Mouse (Mus musculus) hindbrain, embryonic 16.5 days (tissue): ENCODE measurements at regions not wholly inside any gene's neighbourhood (a gene's known extent, or its start where the extent isn't known, plus 50 kb on each side); places are given as distances from the start of the nearest gene placed in this dataset.

Source experiments
- ATAC-seq: fragments of 200-750 bp; cut with Nextera tagmentation; 2 replicates; pipeline ENCODE4 v1.8.0; 2017; ENCODE audit warnings: moderate TSS enrichment, moderate library complexity
- H3K27ac ChIP-seq: fragments of 300-500 bp; sonication (generic); 2 replicates; pipeline ENCODE4 v1.5.1; 2014; ENCODE audit warnings: low read depth, mild to moderate bottlenecking, control low read depth, low read length, moderate library complexity
- H3K27me3 ChIP-seq: fragments of 300-500 bp; sonication (generic); replicated peaks from 2 replicates; pipeline ENCODE4 v1.6.1; 2014; ENCODE audit warnings: low read length; ENCODE audit not compliant: control insufficient read depth, insufficient read depth
- H3K36me3 ChIP-seq: fragments of 300-500 bp; sonication (generic); 2 replicates; pipeline ENCODE4 v1.6.1; 2014; ENCODE audit warnings: mild to moderate bottlenecking, low read length, moderate library complexity, mixed read lengths; ENCODE audit not compliant: control insufficient read depth, insufficient read depth
- H3K4me1 ChIP-seq: fragments of 300-500 bp; sonication (generic); 2 replicates; pipeline ENCODE4 v1.6.1; 2014; ENCODE audit warnings: low read depth, low read length; ENCODE audit not compliant: control insufficient read depth, insufficient read depth
- H3K4me2 ChIP-seq: fragments of 300-500 bp; sonication (generic); 2 replicates; pipeline ENCODE4 v1.6.1; 2014; ENCODE audit warnings: mild to moderate bottlenecking, low read length, control low read depth, moderate library complexity
- H3K4me3 ChIP-seq: fragments of 300-500 bp; sonication (generic); 2 replicates; pipeline ENCODE4 v1.5.1; 2014; ENCODE audit warnings: mild to moderate bottlenecking, low read length, control low read depth, moderate library complexity
- H3K9ac ChIP-seq: fragments of 300-500 bp; sonication (generic); 2 replicates; pipeline ENCODE4 v1.6.1; 2014; ENCODE audit warnings: low read depth, mild to moderate bottlenecking, control low read depth, low read length, moderate library complexity
- H3K9me3 ChIP-seq: fragments of 300-500 bp; sonication (generic); 2 replicates; pipeline ENCODE4 v1.6.1; 2014; ENCODE audit warnings: mild to moderate bottlenecking, low read length, moderate library complexity; ENCODE audit not compliant: control insufficient read depth
- whole genome bisulfite sequencing: fragments of 180-500 bp; shearing (Covaris S2); extraction: QIAGEN DNeasy Blood & Tissue Kit; methylation state at CpG from one replicate; pipeline ENCODE4 v1.1.7; 2014; 5-methylcytosine and 5-hydroxymethylcytosine counted together

- no peak for ATAC-seq
- Histone ChIP-seq H3K9ac (no peak overlapping the region), H3K36me3 (no peaks in the 10 kb centered on the region), H3K4me1 (no peaks in the 10 kb centered on the region), H3K27me3 (no peaks in the 10 kb centered on the region), H3K4me3 (no peak overlapping the region), H3K4me2 (no peak overlapping the region), H3K27ac (no peak overlapping the region), H3K9me3 (no peaks in the 10 kb centered on the region)
- 48% methylated on average over 4 of the region's 4 CpGs for WGBS
Observed at GRCm38 (mm10) chr7:129441085-129441617, 150.5 kb upstream of the Wdr11 start.

GRCm38 (mm10) chr7:129469496-129469895 is 122.2 kb upstream of the Wdr11 start:
- no peaks in the 10 kb centered on the region for H3K4me1 ChIP-seq
- H3K4me2 ChIP-seq = no peak overlapping the region
- no peaks in the 10 kb centered on the region for H3K9me3 ChIP-seq
- H3K36me3 ChIP-seq = no peaks in the 10 kb centered on the region
- H3K27ac ChIP-seq = no peak overlapping the region
- H3K27me3 ChIP-seq = no peaks in the 10 kb centered on the region
- ATAC-seq = no peak
- no peak overlapping the region for H3K4me3 ChIP-seq
- 12% methylated on average over 3 of the region's 3 CpGs for WGBS
- no peak overlapping the region for H3K9ac ChIP-seq

- Histone ChIP-seq H3K9ac (no peak overlapping the region), H3K36me3 (no peaks in the 10 kb centered on the region), H3K27me3 (no peaks in the 10 kb centered on the region), H3K9me3 (no peaks in the 10 kb centered on the region), H3K4me1 (no peaks in the 10 kb centered on the region), H3K27ac (no peak overlapping the region), H3K4me2 (no peak overlapping the region), H3K4me3 (no peak overlapping the region)
- no peak for ATAC-seq
- WGBS = 92% methylated on average over 5 of the region's 5 CpGs
Observed at GRCm38 (mm10) chr7:129483736-129484135, 107.9 kb upstream of the Wdr11 start.

DNA sequence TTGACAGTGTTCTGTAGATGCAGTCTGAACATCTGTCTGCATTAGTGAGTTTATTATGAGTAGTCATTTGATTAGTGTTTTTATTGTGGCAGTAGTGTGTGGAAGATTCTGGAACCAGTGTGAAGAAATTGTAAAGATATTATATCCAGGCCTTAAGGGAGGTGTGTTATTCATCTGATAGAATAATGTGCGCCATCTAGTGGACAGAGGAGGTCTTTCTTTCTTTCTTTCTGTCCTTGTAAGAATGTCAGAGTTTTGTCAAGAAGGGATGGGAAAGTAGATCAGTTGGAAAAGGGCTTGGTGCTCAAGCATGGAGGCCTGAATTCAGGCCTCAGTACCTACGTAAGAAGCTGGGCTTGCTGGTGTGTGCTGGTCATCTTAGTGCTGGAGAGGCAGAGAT is 84.8 kb upstream of the Wdr11 start:
- 24% methylated on average over 2 of the region's 2 CpGs for WGBS
- Histone ChIP-seq H3K9me3 (no peaks in the 10 kb centered on the region), H3K4me3 (no peak overlapping the region), H3K36me3 (no peaks in the 10 kb centered on the region), H3K9ac (no peak overlapping the region), H3K27ac (no peak overlapping the region), H3K4me2 (no peak overlapping the region), H3K27me3 (no peaks in the 10 kb centered on the region), H3K4me1 (no peaks in the 10 kb centered on the region)
- 0 out of 2 replicates have a peak, but pooled peaks have one; percentile 34 for ATAC-seq

DNA sequence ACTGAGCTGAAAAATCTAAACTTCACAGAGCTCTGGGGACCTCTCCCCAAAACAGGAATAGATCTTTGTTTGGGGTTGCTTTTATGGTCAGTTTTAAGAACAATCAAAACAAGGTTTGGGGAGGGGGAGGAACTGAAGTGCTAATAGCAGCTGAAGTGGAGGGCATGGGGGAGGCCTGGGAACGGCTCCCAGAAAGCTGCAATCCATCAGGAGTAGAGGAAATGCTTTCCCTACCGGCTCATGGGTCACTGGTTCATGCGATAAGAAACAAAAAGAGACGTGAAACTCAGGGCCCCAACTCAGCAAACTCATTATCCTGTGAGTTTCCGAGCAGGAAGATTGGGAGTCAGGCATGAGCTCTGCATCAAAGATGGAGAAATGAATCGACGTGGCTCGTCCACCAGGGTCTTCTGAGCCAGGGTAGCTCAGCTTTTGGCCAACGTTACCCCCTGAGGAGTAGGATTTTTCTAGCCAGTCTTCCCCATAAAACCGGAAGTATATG is 82.0 kb upstream of the Wdr11 start:
- Histone ChIP-seq H3K9me3 (no peaks in the 10 kb centered on the region), H3K4me3 (no peak overlapping the region), H3K27ac (no peak overlapping the region), H3K27me3 (no peaks in the 10 kb centered on the region), H3K9ac (no peak overlapping the region), H3K36me3 (no peaks in the 10 kb centered on the region), H3K4me2 (no peak overlapping the region), H3K4me1 (no peaks in the 10 kb centered on the region)
- ATAC-seq = no peak
- 50% methylated on average over 10 of the region's 10 CpGs for whole genome bisulfite sequencing

- no peaks in the 10 kb centered on the region for H3K36me3 ChIP-seq
Observed at GRCm38 (mm10) chr7:129514619-129515018, 77.0 kb upstream of the Wdr11 start.

DNA sequence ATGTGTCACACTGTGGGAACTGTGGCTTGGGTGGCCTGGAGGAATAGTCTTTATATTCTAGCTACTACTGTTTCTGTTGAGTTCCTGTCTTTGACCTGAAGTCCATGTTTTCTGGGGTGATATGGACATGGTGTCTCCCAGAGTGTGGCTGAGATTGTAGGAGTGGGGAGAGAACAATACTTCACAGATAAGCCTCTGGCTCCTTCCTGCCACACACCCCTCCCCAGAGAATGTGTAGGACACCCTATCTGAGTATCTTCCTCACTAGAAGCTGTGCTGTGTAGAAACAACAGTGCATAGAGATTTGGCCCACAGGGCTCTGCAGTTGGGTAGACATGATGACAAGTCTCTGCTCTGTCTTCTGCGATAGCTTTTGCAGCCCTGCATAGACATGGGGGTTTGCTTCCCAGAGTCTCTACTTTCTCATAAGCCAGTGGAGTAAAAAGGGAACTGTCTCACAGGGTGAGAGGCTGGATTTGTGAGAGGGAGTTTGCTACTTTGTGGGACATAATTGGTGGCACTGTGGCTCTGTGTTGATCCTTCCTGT is 67.2 kb upstream of the Wdr11 start:
- H3K9ac ChIP-seq = no peak overlapping the region
- no peak for ATAC-seq
- no peak overlapping the region for H3K4me2 ChIP-seq
- no peaks in the 10 kb centered on the region for H3K36me3 ChIP-seq
- no peaks in the 10 kb centered on the region for H3K9me3 ChIP-seq
- 95% methylated on average over 1 of the region's 1 CpGs for WGBS
- no peak overlapping the region for H3K4me3 ChIP-seq
- no peak overlapping the region for H3K27ac ChIP-seq
- no peaks in the 10 kb centered on the region for H3K4me1 ChIP-seq
- H3K27me3 ChIP-seq = no peaks in the 10 kb centered on the region

More at GRCm38 (mm10) chr7:129514619-129515018, 77.0 kb upstream of the Wdr11 start:
- Histone ChIP-seq H3K9me3 (no peaks in the 10 kb centered on the region), H3K27me3 (no peaks in the 10 kb centered on the region), H3K4me1 (no peaks in the 10 kb centered on the region), H3K4me2 (no peak overlapping the region), H3K4me3 (no peak overlapping the region), H3K27ac (no peak overlapping the region), H3K9ac (no peak overlapping the region)
- no peak for ATAC-seq
- WGBS = 67% methylated on average over 7 of the region's 7 CpGs

DNA sequence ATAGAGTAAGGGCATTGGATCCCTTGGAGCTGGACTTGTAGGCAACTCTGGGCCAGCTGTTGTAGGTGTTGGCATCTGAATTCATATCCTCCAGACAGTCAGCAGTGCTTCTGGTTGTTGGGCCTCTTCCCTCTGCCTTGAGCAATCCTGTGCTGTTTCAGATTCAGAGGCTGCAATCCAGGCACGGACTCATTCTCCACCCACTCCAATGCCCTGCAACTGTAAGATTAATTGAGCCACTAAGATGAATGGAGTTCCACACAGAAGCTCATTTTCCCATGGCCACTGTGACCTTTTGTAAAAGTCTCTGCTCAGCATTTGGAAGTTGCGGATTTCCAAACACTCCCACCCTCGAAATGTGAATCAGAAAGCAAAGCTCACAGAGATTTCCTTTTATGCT is 65.7 kb upstream of the Wdr11 start:
- H3K27ac ChIP-seq = no peak overlapping the region
- no peak overlapping the region for H3K9ac ChIP-seq
- ATAC-seq = 0 out of 2 replicates have a peak, but pooled peaks have one; percentile 50
- no peaks in the 10 kb centered on the region for H3K36me3 ChIP-seq
- WGBS = 52% methylated on average over 3 of the region's 3 CpGs
- no peaks in the 10 kb centered on the region for H3K27me3 ChIP-seq
- H3K4me2 ChIP-seq = no peak overlapping the region
- H3K4me3 ChIP-seq = no peak overlapping the region
- H3K9me3 ChIP-seq = no peaks in the 10 kb centered on the region
- H3K4me1 ChIP-seq = no peaks in the 10 kb centered on the region

DNA sequence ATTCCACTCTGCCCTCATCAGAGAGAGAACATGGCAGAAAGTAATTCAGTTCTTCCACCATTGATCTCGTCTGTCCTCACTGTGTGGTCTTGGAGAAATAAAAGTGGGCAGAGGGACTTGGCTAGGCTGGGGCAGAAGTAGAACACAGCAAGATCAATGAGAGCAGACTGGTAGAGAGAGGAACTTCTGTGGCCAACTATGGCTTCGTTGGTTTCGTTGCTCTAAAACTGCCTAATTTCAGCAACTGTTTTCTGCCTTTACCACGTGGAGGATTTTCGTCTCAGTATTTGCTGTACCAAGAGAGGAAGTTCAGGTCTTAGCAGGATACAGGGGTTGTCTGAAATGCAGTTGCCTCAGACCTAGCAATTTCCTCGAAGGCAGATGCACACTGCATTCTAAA is 63.4 kb upstream of the Wdr11 start:
- H3K27ac ChIP-seq = no peak overlapping the region
- WGBS = 73% methylated on average over 6 of the region's 6 CpGs
- H3K4me2 ChIP-seq = no peak overlapping the region

More for the DNA sequence above, 63.4 kb upstream of the Wdr11 start:
- H3K4me3 ChIP-seq = no peak overlapping the region
- ATAC-seq = no peak
- no peaks in the 10 kb centered on the region for H3K27me3 ChIP-seq
- no peaks in the 10 kb centered on the region for H3K9me3 ChIP-seq
- no peaks in the 10 kb centered on the region for H3K4me1 ChIP-seq
- H3K36me3 ChIP-seq = no peaks in the 10 kb centered on the region
- H3K9ac ChIP-seq = no peak overlapping the region
